17 mouse cellular contexts compared by ENCODE assay signal in genomic region chr1:63529901-63530300, GRCm38 (mm10).
A peak's percentile ranks its signal among the peaks of the same experiment; 100 is the strongest.
DNase-seq lines count a peak whose midpoint lies in the region.
"Had no signal": no experiment of that assay in that cellular context is flagged by ENCODE, and none has a peak within 500 bp of the region (broad histone marks: within the 10 kb centered on the region; RNA-seq: fewer than 3 reads in every experiment).

No protein-coding gene starts in this region.

- WGBS in hindbrain, embryonic 10.5 days = 87% methylated on average over 9 of the region's 9 CpGs

- no peaks in the 10 kb centered on the region for H3K27me3 ChIP-seq in hindbrain, embryonic 10.5 days (ENCODE audit: insufficient read depth, poor library complexity, severe bottlenecking)
- H3K27me3 ChIP-seq: embryonic facial prominence, embryonic 12.5 days; forebrain, embryonic 15.5 days; heart, embryonic 12.5 days; hindbrain, embryonic 15.5 days had no signal

- peaks cover 7% of the 10 kb centered on the region; the same call in 1 of the 2 replicates for H3K4me1 ChIP-seq in hindbrain, embryonic 10.5 days (replicated peaks)
- H3K4me1 ChIP-seq: embryonic facial prominence, embryonic 12.5 days; forebrain, embryonic 15.5 days; heart, embryonic 12.5 days had no signal

- intact Hi-C loops in gastrocnemius, postnatal 14 days (cut with DNase I; ENCODE audit: low total_unique reads) = no loop called here

- no peaks in the 10 kb centered on the region for H3K36me3 ChIP-seq in hindbrain, embryonic 10.5 days
- H3K36me3 ChIP-seq: embryonic facial prominence, embryonic 12.5 days; forebrain, embryonic 15.5 days; heart, embryonic 12.5 days; hindbrain, embryonic 15.5 days had no signal

- no peak overlapping the region for H3K4me3 ChIP-seq in hindbrain, embryonic 10.5 days
- H3K4me3 ChIP-seq: embryonic facial prominence, embryonic 12.5 days; forebrain, embryonic 15.5 days; heart, adult 2 months; heart, embryonic 12.5 days; hindbrain, embryonic 15.5 days had no signal

- H3K27ac ChIP-seq in hindbrain, embryonic 10.5 days = no peak overlapping the region
- H3K27ac ChIP-seq: embryonic facial prominence, embryonic 12.5 days; forebrain, embryonic 15.5 days; heart, adult 2 months; hindbrain, embryonic 15.5 days had no signal

- peak; percentile 8 for DNase-seq in gastrocnemius, postnatal 14 days
- no peak for DNase-seq in gastrocnemius, postnatal 4 days (ENCODE audit: low spot score in 2 of 2)
- peak; percentile 10 for DNase-seq in ovary, postnatal 36 days (ENCODE audit: low spot score)
- DNase-seq in ovary, postnatal 14 days (ENCODE audit: low spot score) = no peak
- DNase-seq in adrenal gland, postnatal 10 days = peak; percentile 68
- DNase-seq in adrenal gland, postnatal 36 days = peak; percentile 35 to 61
- no peak for DNase-seq in hindbrain, embryonic 10.5 days (ENCODE audit: low spot score)
- DNase-seq: cerebellum, adult 11-12 months; cerebellum, adult 9-10 months; cerebellum, postnatal 25 days; gastrocnemius, postnatal 36 days; heart, adult 2 months; kidney, adult 11 months had no signal

- H3K9me3 ChIP-seq in hindbrain, embryonic 10.5 days = no peaks in the 10 kb centered on the region
- H3K9me3 ChIP-seq: embryonic facial prominence, embryonic 12.5 days; forebrain, embryonic 15.5 days; heart, embryonic 12.5 days; hindbrain, embryonic 15.5 days had no signal

Comparison
In these comparisons a context has a peak if more than half of its experiments do, and no peak if none do; other contexts are left out.
1. DNase-seq: peak in gastrocnemius, postnatal 14 days (single experiment), ovary, postnatal 36 days (single experiment), adrenal gland, postnatal 10 days (single experiment) and adrenal gland, postnatal 36 days (2 of 2); none in gastrocnemius, postnatal 4 days (0 of 2), ovary, postnatal 14 days (single experiment) and hindbrain, embryonic 10.5 days (single experiment).